Mouse (Mus musculus) CD4-positive, CD25-positive, alpha-beta regulatory T cell, adult 2 months (primary cell): ENCODE data around the gene Lcp2.
"Not testable (repeated sequence)": the region's sequence is repeated elsewhere in the genome, so short reads cannot be mapped to it uniquely, and the experiment has no call there.

Source experiments
- DNase-seq: peaks from one replicate; pipeline ENCODE4 v3.0.0-alpha.2; 2012; ENCODE audit warnings: low read depth, low spot score

The Lcp2 gene

GRCm38 (mm10) chr11:34086164-34086751, 39.5 kb downstream of the Lcp2 start:
- peak; percentile 36 for DNase-seq

- no peak for DNase-seq
These were observed 40.3 kb downstream of the Lcp2 start for GRCm38 (mm10) chr11:34087064-34087463.

GRCm38 (mm10) chr11:34098422-34098821, 51.7 kb downstream of the Lcp2 start, which contains the start of gene 4930469K13Rik:
Gene 4930469K13Rik, minus strand, starts transcription at chr11:34098554.
- peak; percentile 63 for DNase-seq

- DNase-seq, result peak; percentile 45
These were observed 55.1 kb downstream of the Lcp2 start for GRCm38 (mm10) chr11:34101827-34102226.

- DNase-seq, result no peak
These were observed 58.2 kb downstream of the Lcp2 start for GRCm38 (mm10) chr11:34104919-34105318.

GRCm38 (mm10) chr11:34109260-34109659, 62.5 kb downstream of the Lcp2 start:
- no peak for DNase-seq

GRCm38 (mm10) chr11:34111940-34112339, 65.2 kb downstream of the Lcp2 start:
- peak; percentile 51 for DNase-seq

GRCm38 (mm10) chr11:34112781-34113380, 66.2 kb downstream of the Lcp2 start:
- DNase-seq, result no peak

- no peak for DNase-seq
These were observed 67.0 kb downstream of the Lcp2 start for GRCm38 (mm10) chr11:34113760-34114159.

GRCm38 (mm10) chr11:34116572-34117135, 69.9 kb downstream of the Lcp2 start:
- no peak for DNase-seq

GRCm38 (mm10) chr11:34117581-34117980, 70.9 kb downstream of the Lcp2 start:
- DNase-seq, result no peak

GRCm38 (mm10) chr11:34118319-34118718, 71.6 kb downstream of the Lcp2 start:
- no peak for DNase-seq

- DNase-seq, result peak; percentile 60
These were observed 76.4 kb downstream of the Lcp2 start for GRCm38 (mm10) chr11:34123147-34123546.

- DNase-seq, result no peak
These were observed 78.1 kb downstream of the Lcp2 start for GRCm38 (mm10) chr11:34124852-34125251.

GRCm38 (mm10) chr11:34125727-34126126, 79.0 kb downstream of the Lcp2 start:
- not testable (repeated sequence) for DNase-seq

GRCm38 (mm10) chr11:34128412-34128811, 81.7 kb downstream of the Lcp2 start:
- DNase-seq, result no peak

GRCm38 (mm10) chr11:34139296-34139695, 92.6 kb downstream of the Lcp2 start:
- DNase-seq, result no peak
